Mouse (Mus musculus) forebrain, embryonic 15.5 days (tissue): ENCODE measurements around the gene Ccl11. TPM values are rescaled to one million over a fixed set of nuclear protein-coding genes. Genes with fewer than 3 reads are reported as not detected.

Experiments
- ATAC-seq: fragments of 200-750 bp; cut with Nextera tagmentation; replicated peaks from 2 replicates; pipeline ENCODE4 v1.8.0; 2017; ENCODE audit warnings: mild to moderate bottlenecking, moderate TSS enrichment, moderate library complexity
- H3K27ac ChIP-seq: fragments of 300-500 bp; sonication (generic); replicated peaks from 2 replicates; pipeline ENCODE4 v1.5.1; 2015; ENCODE audit warnings: mild to moderate bottlenecking, inconsistent platforms
- H3K27me3 ChIP-seq: fragments of 300-500 bp; sonication (generic); 2 replicates; pipeline ENCODE4 v1.6.1; 2015; ENCODE audit warnings: inconsistent platforms
- H3K36me3 ChIP-seq: fragments of 300-500 bp; sonication (generic); 2 replicates; pipeline ENCODE4 v1.6.1; 2015; ENCODE audit warnings: mild to moderate bottlenecking, inconsistent platforms
- H3K4me1 ChIP-seq: fragments of 300-500 bp; sonication (generic); 2 replicates; pipeline ENCODE4 v1.6.1; 2015; ENCODE audit warnings: inconsistent platforms
- H3K4me2 ChIP-seq: fragments of 300-500 bp; sonication (generic); replicated peaks from 2 replicates; pipeline ENCODE4 v1.6.1; 2015; ENCODE audit warnings: mild to moderate bottlenecking, inconsistent platforms
- H3K4me3 ChIP-seq: fragments of 300-500 bp; sonication (generic); 2 replicates; pipeline ENCODE4 v1.5.1; 2015; ENCODE audit warnings: mild to moderate bottlenecking, inconsistent platforms
- H3K9ac ChIP-seq: fragments of 300-500 bp; sonication (generic); replicated peaks from 2 replicates; pipeline ENCODE4 v1.6.1; 2015; ENCODE audit warnings: mild to moderate bottlenecking, inconsistent platforms
- H3K9me3 ChIP-seq: fragments of 300-500 bp; sonication (generic); 2 replicates; pipeline ENCODE4 v1.6.1; 2016; ENCODE audit warnings: inconsistent platforms
- WGBS: fragments of 180-500 bp; shearing (Covaris S2); methylation state at CpG from one replicate; pipeline ENCODE4 v1.1.7; 2015; ENCODE audit warnings: mixed read lengths; 5-methylcytosine and 5-hydroxymethylcytosine counted together
- polyA plus RNA-seq: library from polyadenylated mRNA; unstranded; fragments of >200 nt; fragmentation: Nextera tagmentation; extraction: Ambion mirVana; gene quantifications from 2 replicates; pipeline ENCODE4 v1.2.1, GENCODE M21; 2015

Ccl11 gene
- polyA plus RNA-seq, 1 experiment from 2014 or later: not detected

DNA sequence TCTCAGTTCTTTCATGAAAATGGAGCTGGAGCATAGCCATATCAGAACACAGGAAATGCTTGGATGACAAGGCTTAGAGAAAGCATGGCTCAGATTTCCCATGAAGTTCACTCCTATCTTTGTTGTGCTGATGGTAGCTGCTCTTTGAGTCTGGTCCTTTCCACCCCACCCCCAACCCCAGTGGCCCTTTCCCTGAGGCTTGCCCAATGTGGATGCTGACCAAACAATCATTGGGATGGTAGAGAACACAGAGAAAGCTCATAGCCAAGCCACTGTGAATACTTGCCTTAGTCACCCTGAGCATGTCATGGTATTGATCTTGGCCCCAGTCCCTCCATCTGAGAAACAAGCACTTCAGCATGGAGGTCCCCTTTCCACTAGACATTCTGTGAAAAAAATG lies 25.5 kb upstream of the Ccl11 start:
- Histone ChIP-seq H3K36me3 (no peaks in the 10 kb centered on the region), H3K4me2 (no peak overlapping the region), H3K4me1 (peaks cover 10% of the 10 kb centered on the region), H3K27ac (no peak overlapping the region), H3K27me3 (no peaks in the 10 kb centered on the region), H3K4me3 (no peak overlapping the region), H3K9ac (no peak overlapping the region), H3K9me3 (no peaks in the 10 kb centered on the region)
- no peak for ATAC-seq

DNA sequence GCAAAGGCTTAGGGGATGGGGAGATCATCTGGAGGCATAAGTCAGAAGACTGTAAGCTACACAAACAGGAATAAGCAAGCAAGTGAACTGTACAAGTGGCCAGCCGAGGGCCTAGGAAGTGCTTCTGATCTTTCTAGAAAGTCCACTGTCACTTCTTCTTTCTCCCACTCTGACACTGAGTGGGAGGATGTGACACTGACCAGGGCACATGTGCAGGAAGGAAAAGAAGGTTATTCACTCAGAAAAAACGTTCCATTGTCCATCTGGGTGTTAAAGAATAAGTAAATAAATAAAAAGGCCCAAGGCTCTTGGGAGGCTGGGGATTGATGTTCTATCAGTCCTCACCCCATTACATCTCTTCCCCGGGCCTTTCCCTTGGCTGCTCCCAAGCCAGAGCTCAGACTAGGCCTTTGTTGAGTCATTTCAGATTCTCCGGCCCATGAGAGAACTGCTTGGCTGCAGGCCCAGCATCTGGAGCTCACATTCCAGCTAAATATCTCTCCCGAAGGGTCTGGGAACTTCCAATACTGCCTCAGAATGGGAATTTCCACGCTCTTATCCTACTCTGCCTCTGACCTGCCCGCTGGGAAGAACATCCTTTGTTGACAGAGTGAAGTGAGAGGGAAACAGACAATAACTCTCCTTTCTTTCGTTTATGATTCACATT lies 24.8 kb upstream of the Ccl11 start:
- H3K9me3 ChIP-seq: no peaks in the 10 kb centered on the region
- ATAC-seq: no peak
- H3K4me1 ChIP-seq: peaks cover 10% of the 10 kb centered on the region
- no peak overlapping the region for H3K4me3 ChIP-seq
- H3K9ac ChIP-seq: no peak overlapping the region
- H3K4me2 ChIP-seq: no peak overlapping the region
- no peaks in the 10 kb centered on the region for H3K36me3 ChIP-seq
- 50% methylated on average over 8 of the region's 8 CpGs for WGBS
- no peaks in the 10 kb centered on the region for H3K27me3 ChIP-seq
- no peak overlapping the region for H3K27ac ChIP-seq

DNA sequence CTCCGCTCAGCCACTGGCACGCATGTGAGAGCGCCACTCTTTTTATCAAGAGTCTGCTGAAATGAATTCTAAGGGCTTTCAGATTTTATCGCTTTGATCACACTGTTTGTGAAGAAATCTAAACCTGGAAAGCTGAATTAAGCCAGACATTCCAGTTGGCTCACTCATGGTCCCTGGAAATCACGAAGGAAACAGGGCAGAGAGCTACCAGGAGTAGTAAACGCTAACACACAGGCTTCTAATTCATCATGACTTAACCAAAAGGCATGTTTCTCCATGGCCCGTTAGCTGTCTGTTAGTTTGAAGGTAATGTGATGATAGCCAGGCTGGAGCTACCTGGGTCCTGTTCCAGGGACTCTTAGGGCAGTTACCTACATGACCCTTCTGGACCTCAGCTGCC lies 23.2 kb upstream of the Ccl11 start:
- Histone ChIP-seq H3K4me3 (no peak overlapping the region), H3K9me3 (no peaks in the 10 kb centered on the region), H3K27me3 (no peaks in the 10 kb centered on the region), H3K36me3 (no peaks in the 10 kb centered on the region), H3K9ac (no peak overlapping the region), H3K4me1 (peaks cover 10% of the 10 kb centered on the region), H3K4me2 (no peak overlapping the region), H3K27ac (no peak overlapping the region)
- WGBS: 88% methylated on average over 7 of the region's 7 CpGs
- no peak for ATAC-seq

DNA sequence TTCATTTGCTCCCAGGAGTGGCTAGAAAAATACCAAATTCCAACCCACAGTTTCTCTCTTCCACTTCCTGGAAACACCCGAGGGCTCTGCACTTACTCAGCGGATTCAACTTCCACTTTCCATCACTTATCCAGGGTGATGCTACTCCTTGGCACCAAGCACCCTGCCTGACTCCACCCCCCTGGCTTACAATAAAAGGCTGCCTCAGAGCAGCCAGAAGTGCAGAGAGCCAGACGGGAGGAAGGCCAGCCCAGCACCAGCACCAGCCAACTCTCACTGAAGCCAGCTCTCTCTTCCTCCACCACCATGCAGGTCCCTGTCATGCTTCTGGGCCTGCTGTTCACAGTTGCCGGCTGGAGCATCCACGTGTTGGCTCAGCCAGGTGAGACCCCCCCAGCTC lies 22.3 kb upstream of the Ccl11 start, which contains the start of gene Ccl2:
Gene Ccl2 (plus strand): TSS at position 216 of the 400 bp plus-strand sequence.
- Histone ChIP-seq H3K27me3 (no peaks in the 10 kb centered on the region), H3K9me3 (no peaks in the 10 kb centered on the region), H3K27ac (0 out of 2 replicates have a peak within 1 kb of the TSS, but pooled peaks have one; percentile 15), H3K4me2 (no peak within 1 kb of the TSS), H3K9ac (no peak within 1 kb of the TSS), H3K4me1 (peaks cover 10% of the 10 kb centered on the region), H3K4me3 (no peak within 1 kb of the TSS), H3K36me3 (no peaks in the 10 kb centered on the region)
- ATAC-seq: peak; percentile 70
- 31% methylated on average over 5 of the region's 5 CpGs for WGBS

DNA sequence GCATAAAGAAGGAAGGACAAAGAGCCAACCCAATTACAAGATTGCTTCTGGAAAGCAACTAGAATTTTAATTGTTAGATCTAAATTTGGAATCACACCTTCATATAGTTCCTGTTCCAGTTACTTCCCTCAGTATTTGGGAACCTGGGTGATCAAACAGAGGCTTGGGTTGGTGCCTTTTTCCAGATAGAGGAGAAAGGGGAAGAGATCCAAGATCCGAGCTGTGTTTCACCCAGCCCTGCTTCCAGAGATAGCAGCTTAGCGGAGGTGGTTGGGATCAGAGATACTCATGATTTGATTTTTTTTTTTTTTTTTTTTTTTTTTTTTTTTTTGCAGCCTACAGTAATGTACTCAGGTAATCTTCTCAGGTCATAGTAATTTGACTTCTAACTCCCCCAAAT lies 21.8 kb upstream of the Ccl11 start:
- WGBS: 79% methylated on average over 2 of the region's 2 CpGs
- H3K4me3 ChIP-seq: no peak overlapping the region
- no peaks in the 10 kb centered on the region for H3K36me3 ChIP-seq
- H3K4me2 ChIP-seq: no peak overlapping the region
- ATAC-seq: no peak
- no peak overlapping the region for H3K27ac ChIP-seq
- H3K9me3 ChIP-seq: no peaks in the 10 kb centered on the region
- H3K27me3 ChIP-seq: no peaks in the 10 kb centered on the region
- peaks cover 10% of the 10 kb centered on the region for H3K4me1 ChIP-seq
- H3K9ac ChIP-seq: no peak overlapping the region

DNA sequence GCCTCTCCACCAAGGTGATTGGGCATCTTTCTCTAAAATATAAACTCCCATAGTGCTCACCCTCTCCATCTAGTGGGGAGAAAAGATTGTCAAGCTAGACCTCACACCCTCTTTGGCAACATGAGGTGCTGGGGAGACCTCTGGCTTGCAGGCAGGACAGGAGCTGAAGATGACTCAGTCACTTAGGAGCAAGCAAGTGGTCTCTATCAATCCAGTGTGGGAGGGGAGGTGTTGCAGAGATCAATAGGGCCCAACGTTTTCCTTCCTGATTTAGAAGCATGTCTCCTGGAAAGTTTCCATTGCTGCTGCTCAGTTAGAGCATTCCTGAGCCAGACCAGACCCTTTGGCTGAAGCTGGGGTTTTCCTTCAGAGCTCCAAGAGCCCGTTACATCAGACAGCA lies 19.1 kb upstream of the Ccl11 start, which contains the start of gene Gm17268:
Gene Gm17268 (minus strand): TSS at position 28 of the 400 bp plus-strand sequence.
- Histone ChIP-seq H3K4me2 (no peak within 1 kb of the TSS), H3K4me1 (peaks cover 10% of the 10 kb centered on the region), H3K27ac (no peak within 1 kb of the TSS), H3K9ac (no peak within 1 kb of the TSS), H3K27me3 (no peaks in the 10 kb centered on the region), H3K36me3 (no peaks in the 10 kb centered on the region), H3K9me3 (no peaks in the 10 kb centered on the region), H3K4me3 (no peak within 1 kb of the TSS)
- no peak for ATAC-seq
- 55% methylated on average over 2 of the region's 2 CpGs for WGBS

DNA sequence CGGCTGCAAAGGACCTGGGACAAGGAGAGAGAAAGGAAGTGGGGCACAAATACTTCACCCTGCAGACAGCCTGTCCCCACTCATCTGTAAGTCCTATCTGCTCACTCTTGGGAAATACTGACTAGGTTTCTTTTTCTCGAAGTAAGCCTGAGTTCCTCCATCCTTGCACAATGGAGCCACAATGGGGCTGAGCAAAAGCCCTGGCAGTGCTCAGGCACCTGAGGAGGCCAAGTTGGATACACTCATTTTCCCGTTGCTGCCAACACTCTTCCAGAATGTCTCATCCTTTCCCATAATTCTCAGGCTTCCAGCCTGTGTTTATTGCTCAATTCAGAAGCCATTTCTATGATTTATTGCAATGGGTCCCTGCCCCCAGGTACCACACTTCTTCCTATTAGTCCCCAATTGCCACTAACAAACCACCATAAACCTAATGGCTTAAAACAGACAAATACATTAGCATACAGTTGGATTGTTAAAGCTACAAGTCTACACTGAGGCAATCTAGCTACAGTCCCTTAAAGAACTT lies 18.4 kb upstream of the Ccl11 start:
- 73% methylated on average over 3 of the region's 3 CpGs for WGBS
- no peak overlapping the region for H3K27ac ChIP-seq
- no peaks in the 10 kb centered on the region for H3K27me3 ChIP-seq
- ATAC-seq: no peak
- H3K9me3 ChIP-seq: no peaks in the 10 kb centered on the region
- H3K4me2 ChIP-seq: no peak overlapping the region
- H3K4me3 ChIP-seq: no peak overlapping the region
- no peaks in the 10 kb centered on the region for H3K36me3 ChIP-seq
- no peak overlapping the region for H3K9ac ChIP-seq
- H3K4me1 ChIP-seq: peaks cover 10% of the 10 kb centered on the region

DNA sequence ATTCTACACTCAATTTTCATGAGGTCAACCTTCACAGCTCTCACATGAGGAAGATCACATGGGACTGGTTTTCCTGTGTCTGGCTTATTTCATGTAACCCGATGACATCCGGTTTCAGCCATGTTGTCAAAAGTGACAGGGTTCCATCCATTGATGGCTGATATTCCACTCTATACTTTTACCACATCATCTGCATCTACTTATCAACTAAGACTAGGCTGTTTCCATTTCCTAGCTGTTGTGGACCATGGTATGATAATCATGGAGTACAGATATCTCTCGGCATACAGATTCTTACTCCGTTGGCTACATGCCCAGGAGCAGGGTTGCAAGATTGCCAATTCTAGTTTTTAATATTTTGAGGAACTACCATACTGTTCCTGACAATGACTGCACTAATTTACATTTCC lies 15.9 kb upstream of the Ccl11 start:
- no peak overlapping the region for H3K27ac ChIP-seq
- WGBS: 82% methylated on average over 4 of the region's 4 CpGs
- H3K36me3 ChIP-seq: no peaks in the 10 kb centered on the region
- H3K9ac ChIP-seq: no peak overlapping the region
- no peaks in the 10 kb centered on the region for H3K9me3 ChIP-seq
- H3K4me3 ChIP-seq: no peak overlapping the region
- no peaks in the 10 kb centered on the region for H3K4me1 ChIP-seq
- no peak overlapping the region for H3K4me2 ChIP-seq
- no peaks in the 10 kb centered on the region for H3K27me3 ChIP-seq
- ATAC-seq: no peak

DNA sequence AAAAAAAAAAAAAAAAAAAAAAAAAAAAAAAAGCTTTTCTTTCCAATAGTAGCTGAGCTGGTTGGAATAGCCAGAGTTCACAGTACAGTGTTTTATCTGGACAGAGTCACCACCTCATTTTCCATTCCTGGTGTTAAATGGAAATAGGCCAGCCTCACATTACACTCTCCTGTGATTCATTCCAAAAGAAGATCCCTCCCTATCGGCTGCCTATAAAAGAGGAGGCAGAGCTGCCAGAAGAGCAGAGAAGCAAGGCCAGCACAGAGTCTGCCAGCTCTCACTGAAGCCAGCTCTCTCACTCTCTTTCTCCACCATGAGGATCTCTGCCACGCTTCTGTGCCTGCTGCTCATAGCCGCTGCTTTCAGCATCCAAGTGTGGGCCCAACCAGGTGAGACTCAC lies 12.2 kb upstream of the Ccl11 start, which contains the start of gene Ccl7:
Gene Ccl7 (plus strand): TSS at position 242 of the 400 bp plus-strand sequence.
- Histone ChIP-seq H3K9ac (no peak within 1 kb of the TSS), H3K4me1 (no peaks in the 10 kb centered on the region), H3K36me3 (no peaks in the 10 kb centered on the region), H3K27ac (no peak within 1 kb of the TSS), H3K27me3 (no peaks in the 10 kb centered on the region), H3K9me3 (no peaks in the 10 kb centered on the region), H3K4me2 (no peak within 1 kb of the TSS), H3K4me3 (no peak within 1 kb of the TSS)
- ATAC-seq: no peak
- 57% methylated on average over 3 of the region's 3 CpGs for WGBS

DNA sequence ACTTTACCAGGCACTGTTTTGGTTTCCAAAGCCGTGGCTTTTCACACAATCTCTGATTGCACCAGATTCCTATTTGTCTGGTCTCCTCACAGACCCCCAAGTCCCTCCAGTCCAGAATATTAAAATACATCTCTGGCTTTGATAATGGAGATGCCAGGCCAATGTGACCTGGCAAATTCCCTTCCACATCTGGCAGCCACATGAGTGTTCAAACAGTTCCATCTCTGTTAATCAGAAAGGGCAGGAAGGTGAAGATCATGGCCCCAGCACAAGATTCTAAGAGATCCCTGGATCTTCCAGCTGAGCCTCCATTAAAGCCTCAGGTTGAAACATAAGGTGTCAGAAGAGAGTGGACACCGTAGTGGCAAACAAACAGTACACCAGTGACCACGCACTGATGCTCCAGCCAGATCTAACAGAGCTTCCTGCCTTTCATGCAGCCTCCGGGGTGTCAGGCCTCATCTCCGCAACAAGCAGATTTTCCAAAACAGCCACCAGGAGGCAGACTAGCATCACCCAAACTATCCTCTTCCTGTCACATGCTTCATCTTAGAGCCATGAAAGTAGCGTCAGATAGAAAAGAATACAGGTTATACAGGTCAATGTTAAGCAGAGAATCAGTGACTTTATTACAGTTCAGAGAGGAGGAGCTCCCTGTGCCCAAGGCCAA lies 9.7 kb upstream of the Ccl11 start:
- Histone ChIP-seq H3K27ac (no peak overlapping the region), H3K4me1 (no peaks in the 10 kb centered on the region), H3K27me3 (no peaks in the 10 kb centered on the region), H3K4me3 (no peak overlapping the region), H3K9ac (no peak overlapping the region), H3K36me3 (no peaks in the 10 kb centered on the region), H3K4me2 (no peak overlapping the region), H3K9me3 (no peaks in the 10 kb centered on the region)
- 52% methylated on average over 6 of the region's 6 CpGs for WGBS
- no peak for ATAC-seq

DNA sequence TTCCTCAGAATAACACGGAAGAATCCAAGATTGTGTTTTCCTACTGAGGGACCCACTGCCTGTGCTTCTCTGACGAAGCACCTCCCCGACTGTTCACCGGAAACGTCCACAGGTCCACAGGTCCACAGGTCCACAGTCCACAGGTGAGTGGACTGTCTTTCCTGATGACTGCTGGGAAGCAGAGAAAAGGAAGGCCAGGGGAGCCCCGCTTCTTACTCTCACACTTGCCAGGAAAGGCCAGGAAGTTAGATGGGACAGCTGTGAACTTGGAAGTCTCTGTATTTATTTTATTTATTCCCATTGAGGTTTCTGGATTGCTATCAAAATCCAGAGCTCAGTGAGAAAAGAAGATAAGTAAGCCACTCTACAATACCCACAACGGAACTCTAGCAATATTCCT lies 3.8 kb upstream of the Ccl11 start:
- Histone ChIP-seq H3K4me2 (no peak overlapping the region), H3K4me1 (no peaks in the 10 kb centered on the region), H3K27me3 (no peaks in the 10 kb centered on the region), H3K9ac (no peak overlapping the region), H3K9me3 (no peaks in the 10 kb centered on the region), H3K4me3 (no peak overlapping the region), H3K36me3 (no peaks in the 10 kb centered on the region), H3K27ac (no peak overlapping the region)
- ATAC-seq: no peak
- WGBS: 92% methylated on average over 7 of the region's 7 CpGs

DNA sequence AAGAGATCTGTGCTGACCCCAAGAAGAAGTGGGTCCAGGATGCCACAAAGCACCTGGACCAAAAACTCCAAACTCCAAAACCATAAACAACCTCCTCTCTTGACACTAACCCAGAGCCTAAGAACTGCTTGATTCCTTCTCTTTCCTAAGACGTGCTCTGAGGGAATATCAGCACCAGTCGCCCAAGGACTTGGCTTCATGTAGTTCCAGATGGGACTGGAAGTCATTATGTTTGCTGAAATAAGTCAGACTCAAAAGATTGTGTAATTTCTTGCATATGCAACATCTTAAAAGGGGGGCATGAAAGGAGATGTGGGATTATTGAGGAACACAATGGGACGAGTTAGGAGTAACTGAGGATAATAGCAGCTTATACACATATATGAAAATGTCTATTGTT lies 4.6 kb downstream of the Ccl11 start:
- H3K9ac ChIP-seq: no peak overlapping the region
- no peaks in the 10 kb centered on the region for H3K4me1 ChIP-seq
- H3K27me3 ChIP-seq: no peaks in the 10 kb centered on the region
- no peak overlapping the region for H3K27ac ChIP-seq
- ATAC-seq: no peak
- no peaks in the 10 kb centered on the region for H3K9me3 ChIP-seq
- H3K36me3 ChIP-seq: no peaks in the 10 kb centered on the region
- WGBS: 76% methylated on average over 3 of the region's 3 CpGs
- H3K4me3 ChIP-seq: no peak overlapping the region
- no peak overlapping the region for H3K4me2 ChIP-seq
